Mouse (Mus musculus): Measurements from ENCODE around the gene Snx9.
A peak's percentile ranks its signal among the peaks of the same experiment; 100 is the strongest.

The Snx9 gene

DNA sequence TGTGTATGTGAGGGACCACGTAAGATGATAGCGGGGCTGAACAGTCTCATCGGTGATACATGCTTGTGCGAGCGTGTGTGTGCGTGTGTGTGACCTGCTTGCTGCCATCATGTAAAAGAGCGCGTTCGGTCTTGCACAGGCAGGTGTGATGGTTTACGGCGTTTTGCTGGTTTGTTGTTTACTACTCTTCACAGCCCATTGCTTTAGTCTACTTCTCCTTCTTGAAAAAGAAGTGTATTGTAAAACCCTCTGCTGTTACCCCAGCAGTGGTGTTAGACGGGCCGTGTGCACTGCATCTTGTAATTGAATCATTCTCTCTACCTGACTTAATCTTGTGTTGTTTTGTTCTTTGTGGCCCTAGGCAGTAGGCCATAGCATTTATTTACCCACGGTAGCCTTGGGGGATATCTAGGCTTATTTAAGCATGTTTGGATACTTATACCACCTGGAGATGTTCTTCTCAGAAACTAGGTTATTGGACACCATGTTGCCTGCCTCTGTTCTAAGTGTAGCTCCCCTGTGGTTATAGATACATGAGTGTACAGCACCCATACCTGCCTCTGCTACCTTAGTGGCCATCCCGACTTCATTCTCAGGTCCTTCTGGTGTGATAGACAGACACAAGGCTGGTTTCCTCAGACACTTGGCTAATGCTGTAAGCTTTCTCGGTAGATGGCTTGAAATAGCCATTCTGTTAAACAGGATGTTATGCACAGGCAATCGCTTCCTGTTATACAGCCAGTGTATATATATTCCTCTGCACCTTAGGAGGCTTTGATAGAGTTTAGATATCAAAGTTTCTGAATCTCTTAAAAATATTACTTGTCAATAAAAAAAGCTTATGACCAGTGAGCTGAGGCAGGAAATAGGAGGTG lies 56.4 kb downstream of the Snx9 start:
- Histone ChIP-seq H3K27me3 (ENCODE audit: insufficient read depth, low read length) (no peaks in the 10 kb centered on the region), H3K9me3 (ENCODE audit: low read length) (no peaks in the 10 kb centered on the region), H3K36me3 (ENCODE audit: insufficient read depth, low read length) (peaks cover 6% of the 10 kb centered on the region; the same call in 1 of the 2 replicates), H3K4me3 (replicated peaks; ENCODE audit: low read length) (no peak overlapping the region), H3K4me1 (replicated peaks; ENCODE audit: low read depth, low read length) (peaks cover 73% of the 10 kb centered on the region)
- no peak for TF ChIP-seq POU5F1 (IDR thresholded peaks at IDR 0.05; ENCODE audit: borderline replicate concordance, low read length)
- TF ChIP-seq CTCF (conservative IDR thresholded peaks at IDR 0.05; ENCODE audit: low read length) = no peak
- no peak for TF ChIP-seq NANOG (IDR thresholded peaks at IDR 0.05; ENCODE audit: borderline replicate concordance, low read length)

DNA sequence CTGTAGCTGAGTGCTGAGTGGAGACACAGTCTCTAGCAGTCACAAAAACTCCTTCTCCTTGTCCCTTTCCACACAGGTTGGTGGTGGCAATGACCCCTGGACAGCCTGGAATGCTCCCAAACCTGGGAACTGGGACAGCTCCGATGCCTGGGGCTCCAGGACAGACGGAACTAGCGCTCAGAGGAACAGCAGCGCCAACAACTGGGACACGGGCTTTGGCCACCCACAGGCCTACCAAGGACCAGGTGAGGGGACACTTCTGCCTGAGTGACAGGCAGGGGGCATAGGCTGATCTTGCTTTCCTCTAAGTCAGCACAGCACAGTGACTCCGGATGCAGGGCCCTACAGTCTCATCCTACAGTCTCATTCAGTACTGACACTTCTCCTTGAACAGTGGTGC lies 58.1 kb downstream of the Snx9 start:
- Histone ChIP-seq H3K4me3 (replicated peaks; ENCODE audit: low read length) (no peak overlapping the region), H3K36me3 (ENCODE audit: insufficient read depth, low read length) (peaks cover 6% of the 10 kb centered on the region; the same call in 1 of the 2 replicates), H3K4me1 (replicated peaks; ENCODE audit: low read depth, low read length) (peaks cover 68% of the 10 kb centered on the region), H3K9me3 (ENCODE audit: low read length) (no peaks in the 10 kb centered on the region), H3K27me3 (ENCODE audit: insufficient read depth, low read length) (no peaks in the 10 kb centered on the region)
- TF ChIP-seq NANOG (IDR thresholded peaks at IDR 0.05; ENCODE audit: borderline replicate concordance, low read length) = no peak
- no peak for TF ChIP-seq POU5F1 (IDR thresholded peaks at IDR 0.05; ENCODE audit: borderline replicate concordance, low read length)
- TF ChIP-seq CTCF (conservative IDR thresholded peaks at IDR 0.05; ENCODE audit: low read length) = no peak

DNA sequence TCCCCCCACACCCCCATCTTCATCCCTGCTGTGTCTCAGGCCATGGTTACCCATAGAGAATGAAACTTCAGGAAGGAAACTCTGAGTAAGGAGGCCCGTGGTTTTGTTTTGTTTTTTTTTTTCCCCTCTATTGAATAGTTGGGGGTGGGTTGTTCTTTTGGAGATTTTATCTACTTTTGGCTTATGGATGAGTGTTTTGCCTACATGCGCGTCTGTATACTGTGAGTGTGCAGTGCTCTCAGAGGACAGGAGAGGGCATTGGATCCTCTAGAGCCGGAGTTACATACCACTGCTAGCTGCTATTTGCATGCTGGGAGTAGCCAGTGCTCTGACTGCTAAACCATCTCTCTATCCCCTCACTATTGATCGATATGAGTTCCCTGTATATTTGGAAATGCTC lies 60.3 kb downstream of the Snx9 start:
- no peak overlapping the region for H3K4me3 ChIP-seq (replicated peaks; ENCODE audit: low read length)
- TF ChIP-seq CTCF (conservative IDR thresholded peaks at IDR 0.05; ENCODE audit: low read length) = no peak
- TF ChIP-seq POU5F1 (IDR thresholded peaks at IDR 0.05; ENCODE audit: borderline replicate concordance, low read length) = no peak
- TF ChIP-seq NANOG (IDR thresholded peaks at IDR 0.05; ENCODE audit: borderline replicate concordance, low read length) = no peak

DNA sequence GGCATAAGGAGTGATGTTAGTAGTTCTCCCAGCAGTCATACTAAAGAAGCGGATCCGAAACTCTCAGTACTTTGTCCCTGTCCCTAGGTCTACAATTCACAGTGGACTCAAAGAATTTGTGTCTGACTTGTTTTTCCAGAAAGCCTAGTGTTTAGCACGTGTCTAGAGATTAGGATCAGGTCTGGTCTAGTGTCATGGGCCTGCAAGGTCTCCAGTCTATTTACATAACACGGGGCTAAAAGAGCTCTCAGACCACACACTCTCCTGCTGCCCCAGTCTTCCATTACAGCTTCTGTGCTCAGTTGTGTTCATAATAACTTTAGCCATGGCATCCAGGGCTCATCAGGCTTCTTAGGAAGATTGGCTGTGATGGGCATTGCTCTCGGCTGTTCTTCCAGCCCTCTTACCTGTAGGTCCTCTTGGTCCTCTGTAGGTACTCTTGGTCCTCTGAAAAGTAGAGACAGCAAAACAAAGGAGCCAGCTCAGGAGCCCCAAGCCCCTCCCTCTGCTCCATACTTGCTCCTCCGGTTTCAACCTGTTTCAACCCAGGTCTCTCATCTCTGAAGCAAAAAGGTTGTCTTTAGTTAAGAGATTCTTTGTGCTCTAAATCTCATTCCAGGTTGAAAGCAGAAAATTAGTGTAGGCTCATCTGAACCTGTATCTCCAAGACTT lies 62.6 kb downstream of the Snx9 start:
- TF ChIP-seq NANOG (IDR thresholded peaks at IDR 0.05; ENCODE audit: borderline replicate concordance, low read length) = no peak
- TF ChIP-seq POU5F1 (IDR thresholded peaks at IDR 0.05; ENCODE audit: borderline replicate concordance, low read length) = no peak
- TF ChIP-seq CTCF (conservative IDR thresholded peaks at IDR 0.05; ENCODE audit: low read length) = no peak
- no peak overlapping the region for H3K4me3 ChIP-seq (replicated peaks; ENCODE audit: low read length)
- H3K36me3 ChIP-seq (ENCODE audit: insufficient read depth, low read length) = peaks cover 15% of the 10 kb centered on the region; the same call in 1 of the 2 replicates
- H3K9me3 ChIP-seq (ENCODE audit: low read length) = no peaks in the 10 kb centered on the region
- H3K4me1 ChIP-seq (replicated peaks; ENCODE audit: low read depth, low read length) = peaks cover 43% of the 10 kb centered on the region
- H3K27me3 ChIP-seq (ENCODE audit: insufficient read depth, low read length) = no peaks in the 10 kb centered on the region

More for the DNA sequence above, 60.3 kb downstream of the Snx9 start:
- Histone ChIP-seq H3K4me1 (replicated peaks; ENCODE audit: low read depth, low read length) (peaks cover 50% of the 10 kb centered on the region), H3K36me3 (ENCODE audit: insufficient read depth, low read length) (peaks cover 13% of the 10 kb centered on the region; the same call in 1 of the 2 replicates), H3K27me3 (ENCODE audit: insufficient read depth, low read length) (no peaks in the 10 kb centered on the region), H3K9me3 (ENCODE audit: low read length) (no peaks in the 10 kb centered on the region)

DNA sequence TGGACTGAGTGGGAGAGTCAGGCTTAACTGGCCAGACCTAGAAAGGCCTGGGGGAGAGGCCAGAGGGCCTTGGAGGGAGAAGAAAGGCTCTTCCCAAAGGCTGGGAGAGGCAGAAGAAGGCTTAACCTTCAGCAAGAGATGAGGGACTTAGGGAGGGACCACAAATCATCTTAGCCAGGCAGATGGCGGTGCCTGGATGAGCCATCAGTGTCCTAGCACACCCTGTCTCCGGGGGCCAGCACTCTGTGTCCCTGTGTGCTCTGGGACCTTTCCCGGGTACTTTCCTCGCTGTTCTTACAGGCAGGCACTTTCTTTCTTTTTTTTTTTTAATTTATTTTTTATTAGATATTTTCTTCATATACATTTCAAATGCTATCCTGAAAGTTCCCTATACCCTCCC lies 68.6 kb downstream of the Snx9 start:
- Histone ChIP-seq H3K9me3 (ENCODE audit: low read length) (no peaks in the 10 kb centered on the region), H3K27me3 (ENCODE audit: insufficient read depth, low read length) (no peaks in the 10 kb centered on the region), H3K4me3 (replicated peaks; ENCODE audit: low read length) (no peak overlapping the region), H3K36me3 (ENCODE audit: insufficient read depth, low read length) (peaks cover 9% of the 10 kb centered on the region; the same call in 1 of the 2 replicates), H3K4me1 (replicated peaks; ENCODE audit: low read depth, low read length) (peaks cover 3% of the 10 kb centered on the region)
- no peak for TF ChIP-seq POU5F1 (IDR thresholded peaks at IDR 0.05; ENCODE audit: borderline replicate concordance, low read length)
- TF ChIP-seq CTCF (conservative IDR thresholded peaks at IDR 0.05; ENCODE audit: low read length) = no peak
- TF ChIP-seq NANOG (IDR thresholded peaks at IDR 0.05; ENCODE audit: borderline replicate concordance, low read length) = no peak

DNA sequence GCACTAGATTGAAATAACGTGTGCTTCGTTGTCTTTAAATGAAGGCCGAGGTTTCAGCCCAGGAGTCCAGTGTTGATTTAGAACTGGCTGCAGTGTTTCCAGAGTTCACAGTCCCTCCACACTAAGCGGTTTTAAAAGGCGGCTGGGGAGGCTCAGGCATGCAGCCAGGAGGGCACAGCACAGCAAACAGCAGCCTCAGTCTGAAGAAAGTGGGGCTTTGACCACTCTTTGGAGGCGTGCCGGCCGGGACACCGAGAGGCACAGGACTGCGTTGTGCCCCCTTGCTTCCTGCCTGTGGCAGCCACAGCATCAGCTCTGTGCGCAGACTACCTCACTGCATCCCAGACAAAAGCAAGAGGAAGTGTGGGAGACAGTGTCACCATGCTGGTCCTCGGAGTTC lies 70.5 kb downstream of the Snx9 start:
- Histone ChIP-seq H3K9me3 (ENCODE audit: low read length) (no peaks in the 10 kb centered on the region), H3K4me1 (replicated peaks; ENCODE audit: low read depth, low read length) (peaks cover 3% of the 10 kb centered on the region), H3K36me3 (ENCODE audit: insufficient read depth, low read length) (peaks cover under 1% of the 10 kb centered on the region; the same call in 1 of the 2 replicates), H3K27me3 (ENCODE audit: insufficient read depth, low read length) (no peaks in the 10 kb centered on the region), H3K4me3 (replicated peaks; ENCODE audit: low read length) (0 out of 2 replicates have a peak overlapping the region, but pooled peaks have one; percentile 39)
- TF ChIP-seq NANOG (IDR thresholded peaks at IDR 0.05; ENCODE audit: borderline replicate concordance, low read length) (no peak), CTCF (conservative IDR thresholded peaks at IDR 0.05; ENCODE audit: low read length) (no peak), POU5F1 (IDR thresholded peaks at IDR 0.05; ENCODE audit: borderline replicate concordance, low read length) (no peak)

DNA sequence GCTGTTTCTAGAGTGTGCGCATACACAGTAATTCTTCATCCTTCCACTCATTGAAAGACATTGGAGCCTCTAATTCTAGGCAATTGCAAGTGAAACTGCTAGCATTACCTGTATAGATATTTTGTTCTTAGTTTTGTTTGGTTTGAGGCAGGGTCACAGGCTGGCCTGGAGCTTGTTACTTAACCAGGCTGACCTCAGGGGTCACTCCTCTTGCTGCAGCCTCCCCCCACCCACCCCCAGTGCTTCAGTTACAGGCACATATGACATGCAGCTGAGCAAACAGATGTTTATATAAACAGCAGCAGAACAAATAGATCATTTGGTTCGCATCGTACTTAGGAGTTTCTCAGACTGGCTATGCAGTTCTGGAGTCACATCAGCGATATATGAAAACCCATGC lies 71.7 kb downstream of the Snx9 start:
- no peak for TF ChIP-seq POU5F1 (IDR thresholded peaks at IDR 0.05; ENCODE audit: borderline replicate concordance, low read length)
- TF ChIP-seq CTCF (conservative IDR thresholded peaks at IDR 0.05; ENCODE audit: low read length) = no peak
- TF ChIP-seq NANOG (IDR thresholded peaks at IDR 0.05; ENCODE audit: borderline replicate concordance, low read length) = no peak
- H3K4me1 ChIP-seq (replicated peaks; ENCODE audit: low read depth, low read length) = peaks cover 3% of the 10 kb centered on the region
- no peaks in the 10 kb centered on the region for H3K27me3 ChIP-seq (ENCODE audit: insufficient read depth, low read length)
- H3K9me3 ChIP-seq (ENCODE audit: low read length) = no peaks in the 10 kb centered on the region
- H3K4me3 ChIP-seq (replicated peaks; ENCODE audit: low read length) = no peak overlapping the region
- H3K36me3 ChIP-seq (ENCODE audit: insufficient read depth, low read length) = no peaks in the 10 kb centered on the region

DNA sequence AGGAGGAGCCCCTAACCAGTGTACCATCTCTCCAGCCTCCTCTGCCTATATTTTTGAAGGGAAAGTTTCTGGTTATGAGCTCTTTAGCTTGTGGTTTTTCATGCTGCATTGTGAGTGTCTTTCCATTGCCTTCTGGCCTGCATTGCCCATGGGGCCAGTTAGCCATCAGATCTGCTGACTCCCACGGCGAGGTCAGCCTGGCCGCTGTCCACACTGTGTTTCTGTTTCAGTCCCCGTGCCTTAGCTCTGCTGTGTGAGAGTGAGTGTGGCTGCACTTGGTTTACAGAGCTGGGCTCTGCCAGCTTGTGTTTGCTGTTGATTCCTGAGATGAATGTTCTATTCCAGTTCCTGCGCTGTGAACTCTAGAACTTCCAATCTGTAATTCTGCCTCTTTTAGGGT lies 73.1 kb downstream of the Snx9 start:
- no peaks in the 10 kb centered on the region for H3K27me3 ChIP-seq (ENCODE audit: insufficient read depth, low read length)
- TF ChIP-seq CTCF (conservative IDR thresholded peaks at IDR 0.05; ENCODE audit: low read length) = no peak
- TF ChIP-seq POU5F1 (IDR thresholded peaks at IDR 0.05; ENCODE audit: borderline replicate concordance, low read length) = no peak
- no peak for TF ChIP-seq NANOG (IDR thresholded peaks at IDR 0.05; ENCODE audit: borderline replicate concordance, low read length)

More for the DNA sequence above, 73.1 kb downstream of the Snx9 start:
- Histone ChIP-seq H3K36me3 (ENCODE audit: insufficient read depth, low read length) (peaks cover 9% of the 10 kb centered on the region), H3K4me3 (replicated peaks; ENCODE audit: low read length) (no peak overlapping the region), H3K4me1 (replicated peaks; ENCODE audit: low read depth, low read length) (peaks cover 3% of the 10 kb centered on the region), H3K9me3 (ENCODE audit: low read length) (no peaks in the 10 kb centered on the region)

All from E14TG2a.4 (cell line).